Mouse (Mus musculus): ENCODE data around the gene Rftn1.

- TF ChIP-seq GATA1 (IDR thresholded peaks at IDR 0.05; ENCODE audit: borderline replicate concordance, low read length) (no peak), FLI1 (IDR thresholded peaks at IDR 0.05; ENCODE audit: low read length) (no peak)
These were observed 131.1 kb downstream of the Rftn1 start for GRCm38 (mm10) chr17:50059417-50059816.

Data from megakaryocyte, embryonic 14.5 days (primary cell).